Mouse (Mus musculus) brain, embryonic 14.5 days (tissue): Measurements from ENCODE around the gene Icosl.

Experiments
- CTCF ChIP-seq: fragments of 200-500 bp; IDR thresholded peaks from 2 replicates; pipeline ENCODE4 v1.5.1; 2012; ENCODE audit warnings: inconsistent platforms, mild to moderate bottlenecking, moderate library complexity, borderline replicate concordance; ENCODE audit not compliant: insufficient read depth, insufficient read length; ENCODE audit errors: extremely low read depth
- POLR2A ChIP-seq: fragments of 200-500 bp; IDR thresholded peaks from 2 replicates; pipeline ENCODE4 v1.6.1; 2012; ENCODE audit warnings: mild to moderate bottlenecking, inconsistent platforms, borderline replicate concordance; ENCODE audit not compliant: poor library complexity, insufficient read depth, insufficient read length, severe bottlenecking; ENCODE audit errors: extremely low read depth

- no peak for TF ChIP-seq CTCF
- TF ChIP-seq POLR2A = no peak
These were observed 27.1 kb downstream of the Icosl start for GRCm38 (mm10) chr10:78095954-78096931.
